Mouse (Mus musculus): ENCODE results near the gene Uqcrh. TPM values are rescaled to one million over a fixed set of nuclear protein-coding genes. Genes with fewer than 3 reads are reported as not detected.

Gene Uqcrh
- polyA plus RNA-seq (2014; fragmentation: Illumina TruSeq; extraction: RNeasy Lipid Tissue Mini Kit (QIAGEN cat#74804)), result 188 TPM

DNA sequence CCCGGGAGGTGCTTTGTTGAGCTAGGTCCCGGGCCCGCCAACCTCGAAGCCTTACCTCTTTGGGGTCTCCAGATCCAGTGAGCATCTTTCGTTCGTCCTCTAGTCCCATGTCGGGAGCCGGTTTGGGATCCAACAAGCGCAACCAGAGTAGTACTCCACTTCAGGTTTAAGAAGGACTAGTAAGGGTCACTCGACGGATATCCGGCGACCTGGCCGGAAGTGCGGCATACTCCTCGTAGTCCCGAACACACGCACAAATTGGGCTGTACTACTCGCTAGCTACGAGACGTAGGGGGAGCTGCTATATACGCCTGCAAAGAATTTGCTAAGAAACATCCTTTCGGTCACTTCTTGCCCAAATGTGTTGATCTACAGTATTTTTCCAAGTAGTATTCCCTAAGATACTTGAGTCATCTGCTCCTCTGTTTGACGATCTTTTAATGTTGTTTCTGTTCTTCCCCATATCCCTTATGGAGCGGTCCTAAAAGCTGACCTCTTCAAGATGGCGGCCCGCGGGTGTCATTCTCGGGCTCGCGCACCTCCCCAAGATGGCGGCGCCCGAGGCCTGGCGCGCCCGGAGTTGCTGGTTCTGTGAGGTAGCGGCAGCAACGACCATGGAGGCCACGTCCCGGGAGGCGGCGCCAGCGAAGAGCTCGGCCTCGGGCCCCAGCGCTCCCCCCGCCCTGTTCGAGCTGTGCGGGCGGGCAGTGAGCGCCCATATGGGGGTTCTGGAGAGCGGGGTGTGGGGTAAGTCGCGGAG is at the start of gene Uqcrh, which contains the start of gene Lrrc41:
Gene Uqcrh, minus strand, starts transcription at position 211 of the 760 bp plus-strand sequence.
Gene Lrrc41, plus strand, starts transcription at position 409 of the 760 bp plus-strand sequence.

DNA sequence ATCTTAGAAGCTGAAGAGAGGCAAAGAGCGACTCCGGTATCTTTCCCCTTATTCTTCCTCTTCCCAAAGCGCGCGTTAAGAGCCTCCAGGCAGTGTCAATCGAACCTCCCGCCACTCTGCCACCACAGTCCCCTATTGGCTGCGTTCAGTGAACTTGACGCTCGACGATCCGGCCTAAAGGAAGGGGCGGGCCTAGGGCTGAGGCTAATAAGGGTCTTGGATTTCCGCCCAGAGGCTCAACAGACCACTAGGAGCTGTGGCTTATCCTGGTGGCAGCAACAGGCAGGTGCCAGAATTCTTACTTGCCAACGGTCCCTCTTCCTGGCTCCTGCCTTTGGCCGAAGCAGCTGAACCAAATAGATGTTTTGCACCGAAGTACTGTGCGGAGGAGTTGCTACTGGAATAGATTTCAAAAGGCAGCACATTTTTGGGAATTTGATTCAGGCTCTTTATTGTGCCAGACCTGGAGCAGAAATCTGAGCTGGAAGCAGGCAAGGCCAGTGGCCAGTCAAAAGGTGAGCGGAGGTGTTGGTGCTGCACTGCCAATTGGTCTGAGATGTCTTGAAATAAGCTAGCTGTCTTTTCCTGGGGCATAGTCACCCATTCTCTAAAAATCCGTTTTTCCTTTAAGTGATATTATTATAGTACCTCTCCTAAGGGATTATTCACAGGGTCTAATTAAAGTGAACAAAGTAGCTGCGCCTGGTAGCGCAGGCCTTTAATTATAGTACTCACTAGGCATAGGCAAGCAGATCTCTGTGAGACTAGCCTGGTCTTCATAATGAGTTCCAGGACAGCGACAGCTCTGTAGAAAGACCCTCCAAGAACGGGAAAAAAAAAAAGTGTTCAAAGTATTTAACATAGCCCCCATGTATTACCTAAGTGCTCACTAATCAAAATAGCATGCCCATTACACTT is 49.0 kb upstream of the Uqcrh start, which contains the start of the genes Rad54l and Pomgnt1:
Gene Rad54l, minus strand, starts transcription at position 89 of the 918 bp plus-strand sequence.
Gene Pomgnt1, plus strand, starts transcription at position 239 of the 918 bp plus-strand sequence.

DNA sequence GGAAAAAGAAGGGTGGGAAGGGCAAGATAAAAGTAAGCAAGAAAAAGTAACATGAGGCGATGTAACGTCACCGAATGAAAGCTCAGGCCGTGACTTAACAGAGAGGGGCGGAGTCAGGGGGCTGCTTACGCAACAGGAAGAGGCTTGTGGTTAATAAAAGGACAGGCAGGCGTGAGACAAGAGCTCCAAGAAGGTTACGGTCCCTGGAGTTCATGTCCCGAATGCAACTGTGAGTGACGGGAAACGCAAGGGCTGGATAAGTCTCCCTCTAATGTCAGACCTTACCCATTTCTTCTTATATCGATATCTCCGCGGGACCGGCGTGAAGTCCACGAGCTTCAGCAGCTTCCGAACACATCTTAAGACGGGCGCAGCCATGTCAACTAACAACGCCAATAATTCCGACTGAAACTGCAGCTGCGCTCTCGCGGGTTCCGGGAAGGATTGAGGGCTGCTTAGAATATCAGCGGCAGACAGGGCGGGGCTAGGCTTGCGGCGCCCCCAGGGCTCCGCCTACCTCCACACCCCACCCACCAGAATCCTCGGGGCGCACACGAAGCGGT is 21.4 kb downstream of the Uqcrh start, which contains the start of gene Nsun4:
Gene Nsun4, minus strand, starts transcription at position 478 of the 563 bp plus-strand sequence.

DNA sequence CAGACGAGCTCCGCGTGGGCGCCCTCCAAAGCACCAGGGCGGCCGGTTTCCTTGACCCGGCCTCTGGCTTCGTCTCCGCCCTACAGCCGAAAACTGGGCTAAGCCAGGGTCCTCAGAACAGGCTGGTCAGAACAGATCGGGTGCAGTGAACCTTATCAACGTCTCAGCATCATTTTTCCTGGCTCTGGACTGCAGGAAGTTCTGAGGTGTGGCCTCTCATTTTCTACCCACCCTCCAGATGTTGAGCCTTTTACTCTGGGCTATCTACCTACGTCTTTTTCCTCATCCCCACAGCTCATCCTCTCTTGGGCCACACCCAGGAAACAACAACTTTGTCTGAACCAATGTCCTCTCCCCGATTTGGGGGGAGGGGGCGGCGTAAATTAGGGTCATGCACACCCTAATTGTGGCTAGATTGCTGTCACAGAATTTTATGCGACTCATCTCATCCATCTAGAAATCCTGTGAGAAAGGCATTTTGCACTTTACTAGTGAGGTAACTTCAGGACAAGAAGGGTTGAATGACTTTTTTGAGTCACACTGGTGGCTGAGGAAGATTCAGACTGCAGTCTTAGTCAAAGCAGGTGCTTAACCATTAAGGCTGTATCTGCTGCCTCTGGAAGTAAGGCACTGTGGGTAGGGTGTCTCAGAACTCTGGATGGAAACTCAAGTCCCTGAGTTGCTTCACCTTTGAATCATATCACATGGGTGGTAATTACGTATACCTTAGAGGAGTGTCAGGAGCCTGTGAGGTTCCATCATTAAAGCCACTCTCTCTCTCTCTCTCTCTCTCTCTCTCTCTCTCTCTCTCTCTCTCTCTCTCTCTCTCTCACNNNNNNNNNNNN is 56.7 kb downstream of the Uqcrh start, which contains the start of gene Faah:
Gene Faah, minus strand, starts transcription at position 25 of the 845 bp plus-strand sequence.

Other genes with a start within 250 kb of the Uqcrh start
- 10.7 TPM for gene Mob3c, start 247.0 kb downstream of the Uqcrh start, polyA plus RNA-seq (2014; fragmentation: Illumina TruSeq; extraction: RNeasy Lipid Tissue Mini Kit (QIAGEN cat#74804))
- gene Mknk1, start 235.9 kb downstream of the Uqcrh start, polyA plus RNA-seq (2014; fragmentation: Illumina TruSeq; extraction: RNeasy Lipid Tissue Mini Kit (QIAGEN cat#74804)), result 10.3 TPM
- gene Kncn, start 190.7 kb downstream of the Uqcrh start, polyA plus RNA-seq (2014; fragmentation: Illumina TruSeq; extraction: RNeasy Lipid Tissue Mini Kit (QIAGEN cat#74804)), result not detected
- gene 6430628N08Rik, start 184.4 kb downstream of the Uqcrh start, polyA plus RNA-seq (2014; fragmentation: Illumina TruSeq; extraction: RNeasy Lipid Tissue Mini Kit (QIAGEN cat#74804)), result not detected
- 0.14 TPM for gene Dmbx1, start 135.1 kb downstream of the Uqcrh start, polyA plus RNA-seq (2014; fragmentation: Illumina TruSeq; extraction: RNeasy Lipid Tissue Mini Kit (QIAGEN cat#74804))
- 1.1 TPM for gene Faah, start 57.1 kb downstream of the Uqcrh start, polyA plus RNA-seq (2014; fragmentation: Illumina TruSeq; extraction: RNeasy Lipid Tissue Mini Kit (QIAGEN cat#74804))
- gene Nsun4, start 21.2 kb downstream of the Uqcrh start, polyA plus RNA-seq (2014; fragmentation: Illumina TruSeq; extraction: RNeasy Lipid Tissue Mini Kit (QIAGEN cat#74804)), result 10.5 TPM
- 13.3 TPM for gene Lrrc41, start 198 bp upstream of the Uqcrh start, polyA plus RNA-seq (2014; fragmentation: Illumina TruSeq; extraction: RNeasy Lipid Tissue Mini Kit (QIAGEN cat#74804))
- 4.5 TPM for gene Rad54l, start 48.6 kb upstream of the Uqcrh start, polyA plus RNA-seq (2014; fragmentation: Illumina TruSeq; extraction: RNeasy Lipid Tissue Mini Kit (QIAGEN cat#74804))
- 7.3 TPM for gene Pomgnt1, start 48.8 kb upstream of the Uqcrh start, polyA plus RNA-seq (2014; fragmentation: Illumina TruSeq; extraction: RNeasy Lipid Tissue Mini Kit (QIAGEN cat#74804))
- 4.8 TPM for gene Lurap1, start 76.3 kb upstream of the Uqcrh start, polyA plus RNA-seq (2014; fragmentation: Illumina TruSeq; extraction: RNeasy Lipid Tissue Mini Kit (QIAGEN cat#74804))
- gene Tspan1, start 92.5 kb upstream of the Uqcrh start, polyA plus RNA-seq (2014; fragmentation: Illumina TruSeq; extraction: RNeasy Lipid Tissue Mini Kit (QIAGEN cat#74804)), result 18.3 TPM
- gene 1700042G07Rik, start 98.3 kb upstream of the Uqcrh start, polyA plus RNA-seq (2014; fragmentation: Illumina TruSeq; extraction: RNeasy Lipid Tissue Mini Kit (QIAGEN cat#74804)), result not detected
- gene Gm49337, start 98.3 kb upstream of the Uqcrh start, polyA plus RNA-seq (2014; fragmentation: Illumina TruSeq; extraction: RNeasy Lipid Tissue Mini Kit (QIAGEN cat#74804)), result 2.2 TPM
- gene Pik3r3, start 146.5 kb upstream of the Uqcrh start, polyA plus RNA-seq (2014; fragmentation: Illumina TruSeq; extraction: RNeasy Lipid Tissue Mini Kit (QIAGEN cat#74804)), result 34.3 TPM